Mouse (Mus musculus) cortical plate, adult 2 months (tissue): ENCODE results near the gene Gnaq.

Source experiments
- CTCF ChIP-seq: fragments of 200-500 bp; IDR thresholded peaks from 2 replicates; pipeline ENCODE4 v1.5.1; 2011; ENCODE audit warnings: mild to moderate bottlenecking, control low read depth, low read length; ENCODE audit not compliant: insufficient read depth; ENCODE audit errors: extremely low read depth
- POLR2A ChIP-seq: fragments of 200-500 bp; IDR thresholded peaks from 2 replicates; pipeline ENCODE4 v1.6.1; 2011; ENCODE audit warnings: mild to moderate bottlenecking, low read length, control low read depth; ENCODE audit not compliant: insufficient read depth; ENCODE audit errors: extremely low read depth

- no peak for TF ChIP-seq CTCF
- no peak for TF ChIP-seq POLR2A
These were observed 77.0 kb downstream of the Gnaq start for GRCm38 (mm10) chr19:16209616-16210015.
